Mouse (Mus musculus) kidney, postnatal 0 days (tissue): ENCODE measurements around the gene Uri1. TPM values are rescaled to one million over a fixed set of nuclear protein-coding genes. Genes with fewer than 3 reads are reported as not detected.
A peak's percentile ranks its signal among the peaks of the same experiment; 100 is the strongest.

Source experiments
- ATAC-seq: fragments of 200-750 bp; cut with Nextera tagmentation; replicated peaks from 2 replicates; pipeline ENCODE4 v1.8.0; 2017; ENCODE audit warnings: low read depth, moderate number of reproducible peaks, moderate TSS enrichment, moderate library complexity; ENCODE audit not compliant: low FRiP score
- DNase-seq: peaks from one replicate; pipeline ENCODE4 v3.0.0-alpha.2; 2016; ENCODE audit warnings: low spot score
- H3K27ac ChIP-seq: fragments of 300-500 bp; sonication (generic); 2 replicates; pipeline ENCODE4 v1.5.1; 2014; ENCODE audit warnings: mild to moderate bottlenecking
- H3K27me3 ChIP-seq: fragments of 300-500 bp; sonication (generic); 2 replicates; pipeline ENCODE4 v1.6.1; 2014; ENCODE audit warnings: low read length, mixed read lengths; ENCODE audit not compliant: insufficient read depth
- H3K36me3 ChIP-seq: fragments of 300-500 bp; sonication (generic); 2 replicates; pipeline ENCODE4 v1.6.1; 2014; ENCODE audit warnings: low read length, mixed read lengths; ENCODE audit not compliant: insufficient read depth
- H3K4me1 ChIP-seq: fragments of 300-500 bp; sonication (generic); replicated peaks from 2 replicates; pipeline ENCODE4 v1.6.1; 2014; ENCODE audit warnings: antibody characterized with exemption, low read length, mixed read lengths; ENCODE audit not compliant: insufficient read depth
- H3K4me2 ChIP-seq: fragments of 300-500 bp; sonication (generic); 2 replicates; pipeline ENCODE4 v1.6.1; 2014; ENCODE audit warnings: mild to moderate bottlenecking, low read length, moderate library complexity, mixed read lengths
- H3K4me3 ChIP-seq: fragments of 300-500 bp; sonication (generic); replicated peaks from 2 replicates; pipeline ENCODE4 v1.5.1; 2014; ENCODE audit warnings: low read depth, low read length
- H3K9ac ChIP-seq: fragments of 300-500 bp; sonication (generic); 2 replicates; pipeline ENCODE4 v1.6.1; 2014; ENCODE audit warnings: low read depth, low read length
- H3K9me3 ChIP-seq: fragments of 300-500 bp; sonication (generic); replicated peaks from 2 replicates; pipeline ENCODE4 v1.6.1; 2016; ENCODE audit warnings: low read length, inconsistent platforms, mixed read lengths
- CTCF ChIP-seq: IDR thresholded peaks from 2 replicates; pipeline ENCODE4 v1.5.1; 2016; ENCODE audit warnings: antibody characterized with exemption, low read depth, mild to moderate bottlenecking, moderate library complexity
- WGBS: fragments of 180-500 bp; shearing (Covaris S2); extraction: QIAGEN DNeasy Blood & Tissue Kit; methylation state at CpG from one replicate; pipeline ENCODE4 v1.1.7; 2014; 5-methylcytosine and 5-hydroxymethylcytosine counted together
- polyA plus RNA-seq: library from polyadenylated mRNA; unstranded; fragments of >200 nt; fragmentation: Nextera tagmentation; extraction: Ambion mirVana; gene quantifications from 2 replicates; pipeline ENCODE4 v1.2.1, GENCODE M21; 2015

Uri1 gene
- polyA plus RNA-seq, 1 experiment from 2014 or later = 57.9 TPM

DNA sequence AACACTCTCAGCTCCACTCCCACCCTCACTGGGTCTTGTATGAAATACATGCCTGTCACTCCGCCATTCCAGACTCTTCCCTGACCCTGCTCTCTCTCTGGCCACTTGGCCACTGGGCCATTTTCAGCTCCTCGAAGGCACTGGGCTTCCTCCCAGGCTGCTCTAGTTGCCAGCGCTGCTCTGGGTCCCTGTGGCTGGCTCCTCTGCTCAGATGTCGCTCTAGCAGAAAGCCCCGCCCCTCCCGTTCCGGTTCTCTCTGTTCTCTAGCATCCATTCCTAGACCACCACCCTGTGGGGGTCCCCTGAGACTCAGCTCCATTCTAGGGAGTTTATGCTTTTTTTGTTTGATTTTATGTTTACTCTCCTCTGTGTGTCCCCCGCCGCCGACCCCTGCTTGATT, 104.4 kb downstream of the Uri1 start:
- Histone ChIP-seq H3K27ac (no peak overlapping the region), H3K27me3 (no peaks in the 10 kb centered on the region), H3K36me3 (no peaks in the 10 kb centered on the region), H3K4me2 (no peak overlapping the region), H3K4me1 (no peaks in the 10 kb centered on the region), H3K9me3 (no peaks in the 10 kb centered on the region), H3K4me3 (no peak overlapping the region), H3K9ac (no peak overlapping the region)
- no peak for TF ChIP-seq CTCF
- 45% methylated on average over 10 of the region's 10 CpGs for WGBS
- no peak for ATAC-seq
- no peak for DNase-seq

GRCm38 (mm10) chr7:37916762-37917439, 106.5 kb downstream of the Uri1 start:
- no peaks in the 10 kb centered on the region for H3K4me1 ChIP-seq
- no peak for TF ChIP-seq CTCF
- H3K4me2 ChIP-seq = no peak overlapping the region
- no peaks in the 10 kb centered on the region for H3K27me3 ChIP-seq
- H3K9me3 ChIP-seq = no peaks in the 10 kb centered on the region
- no peak for DNase-seq
- 72% methylated on average over 18 of the region's 18 CpGs for whole genome bisulfite sequencing
- H3K9ac ChIP-seq = no peak overlapping the region
- no peak overlapping the region for H3K27ac ChIP-seq
- no peak for ATAC-seq
- no peaks in the 10 kb centered on the region for H3K36me3 ChIP-seq
- no peak overlapping the region for H3K4me3 ChIP-seq

DNA sequence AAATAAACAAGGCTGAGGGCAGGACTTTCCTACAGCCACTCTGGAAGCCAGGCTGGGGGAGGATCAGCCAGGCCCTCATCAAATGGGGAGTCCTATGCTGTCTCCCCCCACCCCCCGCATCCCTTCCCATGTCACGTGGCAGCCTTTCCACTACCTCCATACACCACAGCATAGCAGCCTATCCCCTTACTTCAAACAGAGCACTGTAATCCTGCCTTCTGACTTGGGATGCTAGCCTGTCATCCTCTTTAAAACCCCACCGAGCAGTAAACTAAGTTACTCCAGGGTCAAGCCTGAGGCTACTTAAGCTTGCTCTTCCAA, 111.6 kb downstream of the Uri1 start:
- Histone ChIP-seq H3K27me3 (no peaks in the 10 kb centered on the region), H3K4me1 (no peaks in the 10 kb centered on the region), H3K9me3 (no peaks in the 10 kb centered on the region), H3K4me3 (no peak overlapping the region), H3K9ac (no peak overlapping the region), H3K27ac (no peak overlapping the region), H3K36me3 (no peaks in the 10 kb centered on the region), H3K4me2 (no peak overlapping the region)
- TF ChIP-seq CTCF = no peak
- peak; percentile 34 for DNase-seq
- 22% methylated on average over 3 of the region's 3 CpGs for WGBS
- ATAC-seq = 0 out of 2 replicates have a peak, but pooled peaks have one; percentile 27

DNA sequence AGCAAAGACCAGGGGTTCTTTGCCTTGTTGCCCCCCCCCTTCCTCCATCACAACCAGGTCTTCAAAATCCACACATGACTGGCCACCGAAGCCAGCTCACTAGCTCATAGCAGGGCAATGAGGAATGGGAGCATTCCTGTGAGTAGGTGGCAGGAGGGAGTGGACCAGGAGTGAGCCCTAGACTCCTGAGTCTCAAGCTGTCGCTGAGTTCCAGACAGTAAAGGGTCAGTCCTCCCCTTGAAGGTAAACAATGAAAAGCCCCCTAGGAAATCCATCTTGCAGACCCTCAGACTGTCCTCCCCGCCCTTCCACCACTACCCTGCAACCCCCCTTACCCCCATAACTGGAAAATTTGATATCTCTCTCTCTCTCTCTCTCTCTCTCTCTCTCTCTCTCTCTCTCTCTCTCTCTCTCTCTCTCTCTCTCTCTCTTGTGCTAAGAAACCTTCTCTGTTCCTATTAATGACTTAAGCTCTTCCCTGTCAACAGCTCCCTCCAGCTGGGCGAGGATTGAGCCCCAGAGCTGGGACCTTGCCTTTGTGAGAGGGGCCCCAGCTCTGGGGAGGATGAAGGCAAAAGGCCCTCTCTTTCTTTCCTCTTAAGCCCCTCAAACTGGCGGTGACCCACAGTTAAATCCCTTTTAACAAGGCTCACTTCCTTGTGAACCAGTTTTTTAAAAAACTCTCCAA, 112.1 kb downstream of the Uri1 start:
- no peak overlapping the region for H3K27ac ChIP-seq
- ATAC-seq = no peak; the same call in 1 of the 2 replicates
- WGBS = 27% methylated on average over 5 of the region's 5 CpGs
- no peaks in the 10 kb centered on the region for H3K4me1 ChIP-seq
- no peak overlapping the region for H3K9ac ChIP-seq
- no peaks in the 10 kb centered on the region for H3K27me3 ChIP-seq
- TF ChIP-seq CTCF = no peak
- no peaks in the 10 kb centered on the region for H3K36me3 ChIP-seq
- no peak for DNase-seq
- H3K9me3 ChIP-seq = no peaks in the 10 kb centered on the region
- no peak overlapping the region for H3K4me2 ChIP-seq
- no peak overlapping the region for H3K4me3 ChIP-seq

DNA sequence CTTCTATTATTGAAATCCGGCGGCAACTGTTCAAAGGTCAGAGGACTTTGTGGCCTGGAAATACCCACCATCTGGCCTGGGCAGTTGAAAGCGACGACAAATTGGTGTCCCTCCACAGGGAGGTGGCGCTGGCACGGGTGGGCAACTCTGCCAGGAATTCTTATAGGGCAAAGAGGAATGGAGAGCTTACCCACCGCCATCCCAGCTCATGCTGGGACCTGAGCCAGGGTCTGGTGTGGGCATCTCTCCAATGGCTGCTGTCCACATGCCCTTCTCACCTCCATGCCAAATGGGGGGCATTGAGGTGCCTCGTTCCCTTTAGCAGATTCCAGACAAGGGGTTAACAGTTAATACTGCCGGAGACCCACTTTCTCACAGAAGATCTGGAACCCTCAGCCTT, 113.2 kb downstream of the Uri1 start:
- DNase-seq (no peak), ATAC-seq (no peak)
- H3K4me3 ChIP-seq = no peak overlapping the region
- no peaks in the 10 kb centered on the region for H3K9me3 ChIP-seq
- H3K4me1 ChIP-seq = no peaks in the 10 kb centered on the region
- no peaks in the 10 kb centered on the region for H3K36me3 ChIP-seq
- no peak for TF ChIP-seq CTCF
- H3K27ac ChIP-seq = no peak overlapping the region
- no peak overlapping the region for H3K9ac ChIP-seq
- no peak overlapping the region for H3K4me2 ChIP-seq
- 78% methylated on average over 9 of the region's 9 CpGs for WGBS
- no peaks in the 10 kb centered on the region for H3K27me3 ChIP-seq

Other genes with a start within 250 kb of the Uri1 start
- gene Zfp536, start 249.9 kb downstream of the Uri1 start, polyA plus RNA-seq = 3.7 and 4.0 TPM in 2 replicates
- gene Ccne1, start 84.0 kb upstream of the Uri1 start, polyA plus RNA-seq = 20.2 and 24.2 TPM in 2 replicates
- gene 1600014C10Rik, start 159.7 kb upstream of the Uri1 start, polyA plus RNA-seq = 18.5 and 20.9 TPM in 2 replicates
- gene Plekhf1, start 204.5 kb upstream of the Uri1 start, polyA plus RNA-seq = 4.8 and 5.0 TPM in 2 replicates
- 46.3 and 48.7 TPM in 2 replicates for gene Pop4, start 247.9 kb upstream of the Uri1 start, polyA plus RNA-seq